Mouse (Mus musculus) lung, embryonic 14.5 days (tissue): ENCODE results near the gene Stx1b. TPM values are rescaled to one million over a fixed set of nuclear protein-coding genes. Genes with fewer than 3 reads are reported as not detected.
A peak's percentile ranks its signal among the peaks of the same experiment; 100 is the strongest.

Experiments used
- ATAC-seq: fragments of 200-750 bp; cut with Nextera tagmentation; 2 replicates; pipeline ENCODE4 v1.8.0; 2017; ENCODE audit warnings: mild to moderate bottlenecking, moderate TSS enrichment, moderate library complexity; ENCODE audit not compliant: insufficient read depth
- DNase-seq: peaks from one replicate; pipeline ENCODE4 v3.0.0-alpha.2; 2015
- H3K27ac ChIP-seq: fragments of 300-500 bp; sonication (generic); 2 replicates; pipeline ENCODE4 v1.5.1; 2014; ENCODE audit warnings: low read depth, mild to moderate bottlenecking, moderate library complexity
- H3K27me3 ChIP-seq: fragments of 300-500 bp; sonication (generic); 2 replicates; pipeline ENCODE4 v1.6.1; 2014; ENCODE audit warnings: low read length, control low read depth; ENCODE audit not compliant: insufficient read depth
- H3K36me3 ChIP-seq: fragments of 300-500 bp; sonication (generic); 2 replicates; pipeline ENCODE4 v1.6.1; 2014; ENCODE audit warnings: control low read depth; ENCODE audit not compliant: insufficient read depth
- H3K4me1 ChIP-seq: fragments of 300-500 bp; sonication (generic); 2 replicates; pipeline ENCODE4 v1.6.1; 2014; ENCODE audit warnings: antibody characterized with exemption, control low read depth; ENCODE audit not compliant: insufficient read depth
- H3K4me2 ChIP-seq: fragments of 300-500 bp; sonication (generic); 2 replicates; pipeline ENCODE4 v1.6.1; 2014; ENCODE audit warnings: mild to moderate bottlenecking
- H3K4me3 ChIP-seq: fragments of 300-500 bp; sonication (generic); 2 replicates; pipeline ENCODE4 v1.5.1; 2014; ENCODE audit warnings: low read depth, low read length
- H3K9ac ChIP-seq: fragments of 300-500 bp; sonication (generic); 2 replicates; pipeline ENCODE4 v1.6.1; 2014
- H3K9me3 ChIP-seq: fragments of 300-500 bp; sonication (generic); 2 replicates; pipeline ENCODE4 v1.6.1; 2016; ENCODE audit warnings: low read depth, low read length, control low read depth
- CTCF ChIP-seq: IDR thresholded peaks from 2 replicates; pipeline ENCODE4 v1.5.1; 2016; ENCODE audit warnings: antibody characterized with exemption, low read depth
- WGBS: fragments of 180-500 bp; shearing (Covaris S2); extraction: QIAGEN DNeasy Blood & Tissue Kit; methylation state at CpG from one replicate; pipeline ENCODE4 v1.1.7; 2014; 5-methylcytosine and 5-hydroxymethylcytosine counted together
- polyA plus RNA-seq: library from polyadenylated mRNA; unstranded; fragments of >200 nt; fragmentation: Nextera tagmentation; extraction: Ambion mirVana; gene quantifications from 2 replicates; pipeline ENCODE4 v1.2.1, GENCODE M21; 2014

Gene Stx1b
- polyA plus RNA-seq, 1 experiment from 2014 or later: 2.8 TPM

DNA sequence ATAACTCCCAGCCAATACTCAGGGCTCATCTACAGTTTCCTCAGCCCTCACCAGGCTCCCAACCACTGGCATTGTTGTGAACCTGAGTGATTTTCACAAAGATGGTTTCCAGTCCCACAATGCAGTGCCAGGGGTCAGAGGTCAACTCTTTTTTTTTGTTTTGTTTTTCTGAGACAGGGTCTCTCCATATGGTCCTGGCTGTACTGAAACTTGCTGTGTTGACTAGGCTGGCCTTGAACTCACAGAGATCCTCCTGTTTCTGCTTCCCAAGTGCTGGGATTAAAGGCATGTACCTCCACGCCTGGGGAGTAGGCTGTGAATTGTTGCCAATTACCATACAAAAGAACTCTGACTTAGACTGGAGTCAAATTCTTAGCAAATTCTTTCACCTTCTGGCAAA, 14.5 kb downstream of the Stx1b start:
- DNase-seq (no peak), ATAC-seq (no peak)
- H3K27me3 ChIP-seq: no peaks in the 10 kb centered on the region
- H3K36me3 ChIP-seq: no peaks in the 10 kb centered on the region
- H3K9ac ChIP-seq: no peak overlapping the region
- H3K9me3 ChIP-seq: no peaks in the 10 kb centered on the region
- 89% methylated on average over 1 of the region's 1 CpGs for WGBS
- no peak overlapping the region for H3K4me3 ChIP-seq
- H3K27ac ChIP-seq: no peak overlapping the region
- H3K4me1 ChIP-seq: no peaks in the 10 kb centered on the region
- no peak for TF ChIP-seq CTCF
- H3K4me2 ChIP-seq: no peak overlapping the region

DNA sequence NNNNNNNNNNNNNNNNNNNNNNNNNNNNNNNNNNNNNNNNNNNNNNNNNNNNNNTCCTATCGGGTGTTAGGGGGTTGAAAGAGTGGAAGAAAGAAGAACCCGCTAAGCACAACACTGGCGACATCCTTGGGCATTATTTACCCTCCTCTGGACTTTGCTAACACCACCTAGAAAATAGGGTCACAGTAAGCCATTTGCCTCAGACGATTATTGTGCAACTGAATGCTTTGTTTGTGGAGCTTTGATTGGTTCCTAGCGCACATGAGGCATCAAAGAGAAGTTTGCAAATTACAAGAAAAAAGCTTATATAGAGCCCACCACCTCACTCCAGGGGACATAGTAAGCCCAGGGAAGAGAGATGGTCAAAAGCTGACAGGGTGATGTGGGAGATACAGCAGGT, 15.5 kb downstream of the Stx1b start:
- no peaks in the 10 kb centered on the region for H3K4me1 ChIP-seq
- no peak overlapping the region for H3K9ac ChIP-seq
- no peak for TF ChIP-seq CTCF
- H3K36me3 ChIP-seq: no peaks in the 10 kb centered on the region
- no peak for DNase-seq
- 60% methylated on average over 5 of the region's 5 CpGs for WGBS
- no peaks in the 10 kb centered on the region for H3K27me3 ChIP-seq
- H3K4me2 ChIP-seq: no peak overlapping the region
- no peaks in the 10 kb centered on the region for H3K9me3 ChIP-seq
- no peak overlapping the region for H3K4me3 ChIP-seq
- H3K27ac ChIP-seq: no peak overlapping the region
- ATAC-seq: no peak

DNA sequence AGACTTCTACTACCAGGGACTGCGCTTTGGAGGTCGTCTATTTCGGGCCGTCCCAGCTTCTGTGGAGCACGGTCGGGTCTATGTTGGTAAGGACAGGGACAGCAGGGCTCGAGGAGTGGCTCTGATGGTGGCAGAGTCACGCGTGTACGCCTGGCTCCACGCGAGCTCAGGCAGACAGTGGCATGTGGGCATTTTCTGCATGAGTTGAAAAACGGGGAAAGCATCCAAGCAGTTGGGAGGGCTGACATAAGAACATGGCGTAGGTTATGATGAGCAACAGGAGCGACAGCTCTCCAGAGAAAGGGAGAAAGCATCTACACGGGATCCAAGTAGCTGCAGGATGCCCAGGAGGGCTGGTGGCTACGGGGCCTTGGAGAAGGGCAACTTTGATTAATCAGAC, 22.0 kb downstream of the Stx1b start:
- H3K36me3 ChIP-seq: peaks cover 49% of the 10 kb centered on the region
- no peak for TF ChIP-seq CTCF
- WGBS: 92% methylated on average over 17 of the region's 17 CpGs

GRCm38 (mm10) chr7:127801010-127801621, 23.2 kb downstream of the Stx1b start:
- TF ChIP-seq CTCF: no peak
- H3K9me3 ChIP-seq: no peaks in the 10 kb centered on the region
- peaks cover 5% of the 10 kb centered on the region; the same call in 1 of the 2 replicates for H3K4me1 ChIP-seq
- 87% methylated on average over 8 of the region's 8 CpGs for WGBS
- peak overlapping the region; percentile 52 for H3K4me2 ChIP-seq
- H3K9ac ChIP-seq: peak overlapping the region; percentile 29; the same call in 1 of the 2 replicates
- DNase-seq: no peak
- H3K36me3 ChIP-seq: peaks cover 61% of the 10 kb centered on the region
- H3K27ac ChIP-seq: no peak overlapping the region
- H3K4me3 ChIP-seq: peak overlapping the region; percentile 25
- ATAC-seq: no peak
- no peaks in the 10 kb centered on the region for H3K27me3 ChIP-seq

More for the DNA sequence above, 22.0 kb downstream of the Stx1b start:
- ATAC-seq (no peak), DNase-seq (no peak)
- Histone ChIP-seq H3K4me3 (no peak overlapping the region), H3K4me1 (peaks cover 5% of the 10 kb centered on the region; the same call in 1 of the 2 replicates), H3K27ac (no peak overlapping the region), H3K27me3 (no peaks in the 10 kb centered on the region), H3K4me2 (no peak overlapping the region), H3K9ac (no peak overlapping the region), H3K9me3 (no peaks in the 10 kb centered on the region)

DNA sequence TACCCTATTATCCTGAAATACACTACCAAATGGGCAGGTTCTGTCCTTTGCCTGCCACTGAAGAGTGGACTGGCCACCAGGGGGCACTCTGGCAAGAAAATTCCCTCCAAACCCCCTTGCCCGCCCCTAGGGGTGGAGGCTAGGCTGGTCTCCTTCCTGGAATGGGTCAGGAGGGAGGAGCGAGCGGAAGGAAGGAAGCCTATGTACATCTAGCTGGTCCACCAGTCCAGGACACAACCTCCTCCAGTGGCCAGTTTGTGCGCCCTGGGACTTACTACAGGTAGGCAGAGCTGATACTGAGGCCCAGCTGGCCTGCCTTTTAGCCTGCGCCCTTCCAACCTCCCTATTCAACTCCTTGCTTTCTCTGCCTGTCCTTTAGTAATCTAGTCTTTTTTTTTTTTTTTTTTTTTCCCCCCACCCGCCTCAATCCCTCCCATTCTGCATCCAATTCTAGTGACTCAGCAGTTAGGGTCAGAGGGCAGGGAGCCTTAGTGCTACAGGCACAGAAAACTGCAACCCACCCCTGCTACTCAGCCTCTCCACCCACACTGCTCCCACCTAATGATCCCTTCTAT, 23.8 kb downstream of the Stx1b start, which contains the start of gene Hsd3b7:
Hsd3b7 (plus strand) TSS at position 170 of the 575 bp plus-strand sequence.
- Histone ChIP-seq H3K9me3 (no peaks in the 10 kb centered on the region), H3K4me3 (peak within 1 kb of the TSS; percentile 25), H3K27me3 (no peaks in the 10 kb centered on the region), H3K4me2 (peak within 1 kb of the TSS; percentile 52), H3K4me1 (peaks cover 5% of the 10 kb centered on the region; the same call in 1 of the 2 replicates), H3K9ac (peak within 1 kb of the TSS; percentile 29), H3K36me3 (peaks cover 67% of the 10 kb centered on the region), H3K27ac (no peak within 1 kb of the TSS; the same call in 1 of the 2 replicates)
- DNase-seq (peak; percentile 96), ATAC-seq (peak; percentile 89)
- TF ChIP-seq CTCF: peak; percentile 99
- 21% methylated on average over 6 of the region's 6 CpGs for WGBS

GRCm38 (mm10) chr7:127799738-127800137, 24.6 kb downstream of the Stx1b start:
- no peak for TF ChIP-seq CTCF
- H3K36me3 ChIP-seq: peaks cover 75% of the 10 kb centered on the region
- 100% methylated on average over 1 of the region's 1 CpGs for WGBS
- H3K9ac ChIP-seq: no peak overlapping the region
- peaks cover 5% of the 10 kb centered on the region; the same call in 1 of the 2 replicates for H3K4me1 ChIP-seq
- H3K9me3 ChIP-seq: no peaks in the 10 kb centered on the region
- H3K27ac ChIP-seq: no peak overlapping the region
- H3K4me2 ChIP-seq: no peak overlapping the region
- H3K4me3 ChIP-seq: no peak overlapping the region
- H3K27me3 ChIP-seq: no peaks in the 10 kb centered on the region
- no peak for ATAC-seq
- DNase-seq: no peak

GRCm38 (mm10) chr7:127799211-127799610, 25.1 kb downstream of the Stx1b start:
- WGBS: 86% methylated on average over 13 of the region's 13 CpGs

More at GRCm38 (mm10) chr7:127799211-127799610, 25.1 kb downstream of the Stx1b start:
- Histone ChIP-seq H3K36me3 (peaks cover 77% of the 10 kb centered on the region), H3K9me3 (no peaks in the 10 kb centered on the region), H3K27ac (no peak overlapping the region), H3K9ac (no peak overlapping the region), H3K27me3 (no peaks in the 10 kb centered on the region), H3K4me2 (no peak overlapping the region), H3K4me1 (peaks cover 5% of the 10 kb centered on the region; the same call in 1 of the 2 replicates), H3K4me3 (no peak overlapping the region)
- DNase-seq (no peak), ATAC-seq (no peak)
- TF ChIP-seq CTCF: no peak
